Mouse (Mus musculus): ENCODE data around the gene Ephb2. TPM values are rescaled to one million over a fixed set of nuclear protein-coding genes. Genes with fewer than 3 reads are reported as not detected.

Ephb2 gene
- 10 to 100 TPM in 1 of 2 experiments, 1 to 10 TPM in 1; 8.5 to 12.4 TPM for total RNA-seq (2021)
- long read RNA-seq, experiment 1, partial matches to known transcripts, result 2 of 3 reads
- long read RNA-seq, experiment 1, other reads (novel, unspliced or antisense), result 1 of 3 reads
- long read RNA-seq, experiment 2, partial matches to known transcripts, result 1 of 2 reads
- long read RNA-seq, experiment 2, other reads (novel, unspliced or antisense), result 1 of 2 reads

DNA sequence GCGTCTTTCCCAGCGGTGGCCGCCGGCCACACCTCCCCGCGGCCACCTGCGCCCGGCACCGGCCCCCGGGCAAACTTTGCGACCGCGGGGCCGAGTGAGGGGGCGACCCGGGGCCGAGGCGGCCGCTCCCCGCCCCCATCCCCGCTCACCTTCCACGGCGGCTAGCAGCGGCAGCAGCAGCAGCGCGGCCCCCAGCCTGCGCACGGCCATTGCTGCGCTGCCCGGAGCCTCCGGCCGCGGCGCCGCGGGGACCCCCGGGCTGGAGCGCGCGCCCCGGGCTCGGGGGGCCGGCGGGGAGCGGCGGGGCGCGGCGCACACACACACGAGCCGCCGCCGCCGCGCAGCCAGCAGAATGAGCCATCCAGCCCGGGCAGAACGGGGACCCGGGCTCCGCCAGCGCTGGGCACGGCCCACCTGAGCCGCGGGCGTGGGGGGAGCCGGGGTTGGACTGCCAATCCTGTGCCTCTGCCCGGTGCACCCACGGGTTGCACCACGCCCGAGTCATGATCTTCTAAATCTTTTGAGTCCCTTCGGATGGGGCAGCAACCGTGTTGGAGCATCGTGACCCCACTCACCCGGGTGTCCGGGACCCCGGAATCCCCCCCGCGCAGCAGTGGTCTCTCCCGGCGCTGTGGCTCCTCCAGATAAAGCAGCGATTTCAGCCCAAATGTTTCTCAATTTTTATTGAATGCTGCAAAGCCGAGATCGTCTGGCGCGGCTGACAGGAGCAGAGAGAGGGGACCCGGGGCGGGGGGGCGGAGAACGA lies at the start of gene Ephb2:
Gene Ephb2 (minus strand): TSS at position 368 of the 766 bp plus-strand sequence.
- peak; percentile 87 for DNase-seq

DNA sequence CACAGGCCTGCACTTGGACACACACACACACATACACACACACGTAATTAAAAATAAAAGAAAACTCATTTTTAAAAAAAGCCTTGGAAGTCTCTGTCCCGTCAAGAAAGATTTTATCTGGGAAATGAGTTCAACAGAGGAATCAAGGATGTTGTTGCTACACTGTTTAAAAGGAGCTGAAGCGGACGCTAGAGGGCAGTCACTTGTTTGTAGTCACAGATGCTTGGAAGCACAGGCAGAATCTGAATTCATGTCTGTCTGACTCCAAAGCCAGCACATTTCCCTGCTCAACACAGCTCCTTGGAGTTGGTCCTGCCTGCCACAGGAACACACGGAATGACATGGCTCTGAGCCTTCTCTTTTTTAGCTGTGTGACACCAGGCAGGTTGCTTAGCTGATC lies 42.8 kb upstream of the Ephb2 start:
- peak; percentile 25 for DNase-seq

DNA sequence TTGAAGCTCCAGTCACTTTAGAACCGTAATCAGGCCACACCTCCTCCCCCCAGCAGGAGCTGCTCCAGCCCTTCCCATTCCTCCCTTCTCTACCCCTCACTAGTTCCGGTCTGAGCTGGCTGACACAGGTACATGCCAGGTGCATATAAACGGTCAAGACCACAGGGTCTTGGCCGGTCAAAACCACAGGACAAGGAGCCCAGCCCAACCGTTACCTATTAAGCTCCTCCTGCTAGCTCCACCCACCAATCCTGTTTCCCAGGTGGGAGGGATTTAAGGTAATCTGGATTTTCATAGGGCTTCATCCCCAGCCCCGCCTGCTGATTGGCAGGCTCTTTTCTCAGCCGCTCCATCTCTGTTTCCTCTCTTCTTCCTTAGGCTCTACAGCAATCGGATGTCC lies 42.4 kb upstream of the Ephb2 start:
- no peak for DNase-seq

DNA sequence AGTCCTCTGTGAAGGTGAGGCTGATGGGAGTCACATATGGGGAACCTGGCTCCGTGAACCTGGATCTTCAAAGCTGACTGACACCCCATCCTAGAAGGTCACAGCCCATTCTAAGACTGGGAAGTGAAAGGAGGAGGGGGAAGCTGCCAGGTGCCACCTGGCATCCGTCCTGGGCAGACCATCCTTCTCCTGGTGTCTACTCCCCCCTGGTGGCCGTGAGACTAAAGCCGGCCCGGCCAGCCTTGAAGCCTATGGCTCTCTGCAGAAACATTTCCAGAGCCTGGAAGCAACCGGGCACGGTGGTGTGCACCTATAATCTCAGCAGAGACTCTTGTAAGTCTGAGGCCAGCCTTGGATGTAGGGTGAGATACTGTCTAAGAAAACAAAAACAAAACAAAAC lies 41.2 kb upstream of the Ephb2 start:
- DNase-seq, result peak; percentile 75

DNA sequence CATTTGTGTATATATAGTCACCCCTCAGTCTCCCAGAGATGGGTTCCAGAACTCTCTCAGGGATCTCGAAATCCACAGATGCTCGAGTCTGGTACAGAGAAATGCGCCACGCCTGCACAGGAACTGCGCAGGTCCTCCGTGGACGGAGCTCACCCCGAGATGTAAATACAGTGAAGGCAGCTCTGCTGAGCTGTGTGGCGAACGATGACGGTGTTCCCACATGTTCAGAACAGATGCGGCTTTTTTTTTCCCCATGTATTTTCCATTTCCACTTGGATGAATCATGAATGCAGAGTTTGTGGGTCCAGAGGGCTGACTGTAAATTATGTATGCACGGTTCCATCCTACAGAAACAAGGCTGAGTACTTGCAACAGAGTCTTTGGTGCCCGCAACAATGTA lies 39.2 kb upstream of the Ephb2 start:
- DNase-seq, result no peak

DNA sequence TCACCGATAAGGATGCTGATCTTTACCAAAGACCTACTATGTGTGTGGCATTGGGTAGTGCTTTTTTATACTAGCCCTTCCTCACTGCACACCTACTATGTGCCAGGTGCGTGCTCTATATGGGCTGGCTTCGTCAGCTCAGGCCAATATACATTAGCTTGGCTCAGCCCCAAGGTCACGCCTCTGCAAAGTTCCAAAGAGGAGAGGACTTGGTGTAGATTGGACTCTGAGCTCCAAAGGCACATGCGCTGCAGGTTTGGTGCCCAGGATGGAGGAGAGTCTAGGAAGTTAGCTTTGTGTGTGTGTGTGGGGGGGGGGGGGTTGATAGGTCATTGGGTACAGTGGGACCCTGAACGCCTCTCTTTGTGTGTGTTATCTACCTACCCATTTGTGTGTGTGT lies 32.6 kb upstream of the Ephb2 start:
- DNase-seq, result no peak

DNA sequence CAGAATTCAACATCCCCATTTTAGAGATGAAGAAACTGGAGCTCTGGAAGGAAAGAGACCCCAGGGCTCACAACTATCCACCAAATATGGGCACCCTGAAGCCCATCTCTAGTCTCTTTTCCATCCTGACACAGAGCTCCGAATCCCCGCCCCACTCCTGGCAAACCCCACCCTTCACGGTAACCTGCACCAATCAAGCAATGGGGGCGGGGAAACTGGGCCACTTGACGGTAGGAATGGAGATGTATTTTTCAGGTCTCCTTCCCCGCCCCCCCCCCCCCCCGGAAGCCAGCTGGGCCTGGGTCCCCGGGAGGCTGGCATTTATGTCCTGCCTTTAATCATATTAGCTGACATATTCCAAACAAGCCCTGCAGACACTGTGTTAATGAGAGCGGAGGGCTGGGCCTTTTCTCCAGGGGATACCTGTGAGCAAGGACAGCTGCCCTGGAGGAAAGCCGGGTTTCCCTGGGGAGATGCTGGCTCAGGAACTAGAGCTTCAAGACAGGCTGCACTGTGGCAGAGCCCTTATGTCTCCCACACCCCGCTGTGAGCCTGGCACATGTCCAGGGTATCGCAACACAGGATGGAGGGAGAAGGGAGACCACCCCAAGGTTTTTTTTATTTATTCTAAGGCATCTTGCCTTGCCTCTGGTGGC lies 32.0 kb upstream of the Ephb2 start:
- no peak for DNase-seq

DNA sequence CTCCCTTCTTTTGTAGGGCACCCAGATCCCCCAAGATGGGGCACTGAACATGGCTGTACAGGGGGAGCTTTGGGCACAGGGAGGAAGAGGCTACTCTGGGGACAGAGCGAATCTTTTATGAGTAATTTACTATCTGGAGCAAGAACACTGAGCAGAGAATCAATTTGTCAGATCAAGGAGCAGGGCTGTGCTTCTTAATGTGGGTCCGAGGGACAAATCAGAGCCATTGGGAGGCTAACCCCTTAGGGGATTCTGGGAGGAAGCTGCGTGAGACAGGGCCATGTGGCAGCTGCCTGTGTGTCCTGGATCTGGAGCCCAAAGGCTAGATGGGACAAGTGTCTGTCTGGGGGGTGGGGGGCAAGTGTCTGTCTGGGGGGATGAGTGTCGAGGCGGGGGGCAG lies 29.7 kb upstream of the Ephb2 start:
- DNase-seq, result no peak

DNA sequence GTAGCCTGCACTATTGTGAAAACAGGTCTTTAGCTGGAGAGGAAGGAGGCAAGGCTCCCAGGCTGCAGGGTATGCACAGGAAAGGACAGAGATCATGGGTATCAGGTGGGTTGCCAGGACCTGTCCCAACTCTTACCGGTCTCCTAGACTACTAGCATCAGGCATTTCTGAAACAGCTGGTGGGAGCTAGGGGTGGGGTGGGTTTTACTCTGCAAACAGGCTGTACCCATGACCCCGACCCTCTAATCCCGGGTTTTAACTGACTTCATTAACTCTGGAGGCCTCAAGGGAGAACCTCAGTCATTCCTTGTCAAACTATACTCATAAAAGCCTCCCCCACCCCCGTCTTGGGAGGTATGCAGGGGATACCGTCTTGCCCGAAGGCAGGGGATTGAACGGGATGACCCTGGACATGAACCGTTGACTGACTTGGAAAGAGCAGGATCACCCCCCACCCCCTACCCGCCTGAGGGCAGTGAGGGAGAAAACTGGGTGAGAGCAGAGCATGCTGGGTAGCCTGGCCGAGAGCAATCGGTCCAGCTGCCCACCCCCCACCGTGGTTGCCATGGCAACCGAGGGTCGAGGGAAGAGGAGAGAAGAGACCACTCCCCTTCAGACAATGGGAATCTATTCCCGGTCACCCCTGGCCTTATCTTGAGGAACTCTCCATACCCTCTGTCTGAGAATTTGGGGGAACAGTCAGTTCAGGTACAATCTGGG lies 29.1 kb upstream of the Ephb2 start:
- no peak for DNase-seq

DNA sequence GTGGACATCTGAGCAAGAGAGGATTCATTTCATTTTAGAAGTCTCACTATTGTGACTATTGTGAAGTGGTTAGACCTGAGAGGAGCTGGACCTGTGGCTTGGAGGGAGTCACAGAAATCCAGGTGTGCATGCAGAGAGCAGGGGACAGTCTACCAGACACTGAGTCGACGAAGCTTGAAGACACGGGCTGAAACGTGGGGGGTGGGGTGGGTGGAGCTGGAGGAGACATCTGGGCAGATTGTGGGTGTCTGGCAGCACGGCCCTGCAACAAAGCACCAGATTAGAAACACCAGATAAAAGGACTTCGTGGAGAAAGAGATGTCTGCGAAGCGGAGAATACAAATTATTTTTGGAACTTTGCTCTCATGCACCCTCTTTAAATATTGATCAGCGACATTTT lies 27.7 kb upstream of the Ephb2 start:
- DNase-seq, result no peak

DNA sequence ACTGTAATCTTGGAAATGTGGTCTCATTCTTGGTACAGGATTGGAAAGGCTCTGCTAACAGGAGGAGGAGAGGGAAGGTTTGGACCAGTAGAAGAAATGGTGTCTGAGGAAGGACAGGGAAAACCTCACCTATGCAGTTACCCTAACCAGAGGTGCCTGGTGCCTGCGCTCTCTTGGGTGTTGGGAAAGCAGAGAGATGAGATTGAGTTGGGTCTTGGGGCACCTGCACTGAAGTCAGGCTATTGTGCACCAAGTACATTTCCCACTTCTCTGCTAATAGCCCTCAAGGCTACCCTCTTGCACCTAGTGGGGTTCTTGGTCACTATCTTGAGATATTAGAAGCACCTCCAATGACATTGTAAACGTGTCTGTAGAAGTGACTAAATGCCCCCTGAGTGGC lies 26.6 kb upstream of the Ephb2 start:
- no peak for DNase-seq

DNA sequence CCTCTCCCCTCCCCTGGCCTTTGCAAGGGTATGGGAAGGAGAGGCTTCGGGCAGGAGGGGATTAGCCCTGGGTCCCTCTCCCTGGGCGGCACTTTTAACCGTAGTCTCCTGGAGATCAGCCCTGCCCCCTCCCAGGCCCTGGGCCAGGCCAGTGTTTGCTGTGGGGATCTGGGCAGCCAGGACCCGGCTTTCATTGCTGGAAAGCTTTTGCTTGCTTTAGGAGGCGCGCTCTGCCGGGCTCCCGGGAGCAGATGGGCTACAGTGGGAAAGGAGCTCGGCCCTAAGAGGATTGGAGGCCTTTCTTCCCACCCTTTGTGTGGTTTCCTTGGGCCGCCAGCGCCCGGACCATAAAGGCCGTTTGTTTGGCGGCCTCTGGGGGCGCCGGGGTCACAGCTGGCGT lies 26.0 kb upstream of the Ephb2 start:
- DNase-seq, result no peak

DNA sequence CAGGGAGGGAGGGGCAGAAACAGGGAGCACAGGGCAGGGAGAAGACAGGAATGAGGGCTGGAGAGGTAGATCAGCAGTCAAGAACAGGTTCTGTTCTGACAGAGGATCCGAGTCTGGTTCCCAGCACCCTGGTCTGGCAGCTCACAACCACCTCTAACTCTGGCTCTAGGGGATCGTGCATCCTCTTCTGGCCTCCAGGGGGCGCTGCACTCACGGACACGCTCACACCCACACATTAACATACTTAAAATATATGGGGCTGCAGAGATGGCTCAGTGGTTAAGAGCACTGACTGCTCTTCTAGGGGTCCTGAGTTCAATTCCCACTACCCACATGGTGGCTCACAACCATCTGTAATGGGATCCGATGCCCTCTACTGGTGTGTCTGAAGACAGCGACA lies 24.2 kb upstream of the Ephb2 start:
- no peak for DNase-seq

DNA sequence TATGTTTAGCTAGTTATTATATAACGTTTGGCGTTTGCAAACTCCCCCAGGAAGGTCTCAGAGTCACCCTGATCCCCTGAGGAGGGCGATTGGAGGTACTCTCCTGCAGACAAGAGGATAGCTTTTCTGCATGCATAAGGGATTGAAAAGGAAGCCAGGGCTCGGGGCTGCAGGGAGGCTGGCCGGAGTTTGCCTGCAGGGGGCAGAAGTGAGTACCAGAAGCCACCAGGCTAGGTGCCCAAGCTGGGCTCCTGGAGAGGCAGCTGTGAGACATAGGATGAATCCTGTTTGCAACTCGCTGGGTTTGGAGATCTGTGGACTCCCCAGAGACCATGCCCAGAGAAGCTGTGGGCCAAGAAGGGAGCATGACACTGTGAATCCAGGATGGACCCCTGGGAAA lies 19.3 kb upstream of the Ephb2 start:
- DNase-seq, result peak; percentile 34

DNA sequence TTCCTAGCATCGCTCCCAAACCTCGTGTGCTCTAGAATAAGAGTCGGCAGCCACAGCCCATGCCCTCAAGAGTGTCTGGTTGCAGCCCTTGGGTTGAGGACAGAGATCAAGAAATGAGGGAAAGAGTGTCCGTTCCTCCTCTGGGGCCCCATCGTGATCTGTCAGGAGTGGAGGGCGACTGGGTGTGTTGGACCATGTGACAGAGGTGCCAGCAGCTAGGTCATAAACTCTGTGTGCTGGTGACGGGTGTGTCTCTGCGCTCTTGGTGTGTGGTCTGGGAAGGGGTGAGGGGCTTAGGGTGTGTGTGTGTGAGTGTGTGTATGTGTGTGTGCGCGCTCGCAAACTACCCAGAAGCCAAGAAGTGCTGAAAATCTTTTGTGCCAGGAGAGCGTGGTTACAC lies 17.2 kb upstream of the Ephb2 start:
- DNase-seq, result no peak

DNA sequence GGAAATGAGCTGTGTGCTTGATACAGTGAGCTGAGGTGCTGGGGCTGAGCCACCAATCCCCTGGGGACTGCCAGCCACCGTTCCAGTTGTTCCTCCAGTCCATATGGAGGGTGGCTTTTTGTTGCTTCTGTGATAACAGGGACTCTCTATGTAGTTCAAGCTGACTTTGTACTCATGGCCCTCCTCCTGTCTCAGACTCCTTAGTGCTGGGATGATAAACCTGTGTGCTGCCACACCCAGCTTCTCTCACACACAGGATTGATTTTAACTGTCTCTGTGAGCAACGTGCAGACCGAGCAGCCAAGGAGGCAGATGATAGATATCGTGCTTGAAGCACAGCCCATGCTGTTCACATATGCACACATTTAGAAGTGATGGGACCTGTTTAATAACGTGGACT lies 16.3 kb upstream of the Ephb2 start:
- DNase-seq, result no peak

DNA sequence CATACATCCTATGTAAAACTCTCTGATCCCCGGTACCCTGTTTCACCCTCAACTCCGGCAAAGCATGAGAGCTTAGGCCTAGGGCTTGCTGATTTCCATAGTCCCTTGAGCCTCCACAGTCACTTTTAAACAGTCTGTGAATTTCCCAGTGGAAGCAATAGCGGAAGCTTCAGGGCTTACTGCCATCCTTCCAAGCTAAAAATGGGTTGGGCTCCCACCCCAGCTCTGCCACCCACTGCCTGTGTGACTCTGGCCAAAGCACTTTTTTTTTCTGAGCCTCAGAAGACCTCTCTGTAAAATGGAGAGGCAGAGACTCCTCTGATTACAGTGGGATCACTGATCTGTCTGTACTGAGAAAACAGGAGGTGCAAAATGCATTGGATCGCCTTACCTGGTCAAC lies 12.8 kb upstream of the Ephb2 start:
- no peak for DNase-seq

DNA sequence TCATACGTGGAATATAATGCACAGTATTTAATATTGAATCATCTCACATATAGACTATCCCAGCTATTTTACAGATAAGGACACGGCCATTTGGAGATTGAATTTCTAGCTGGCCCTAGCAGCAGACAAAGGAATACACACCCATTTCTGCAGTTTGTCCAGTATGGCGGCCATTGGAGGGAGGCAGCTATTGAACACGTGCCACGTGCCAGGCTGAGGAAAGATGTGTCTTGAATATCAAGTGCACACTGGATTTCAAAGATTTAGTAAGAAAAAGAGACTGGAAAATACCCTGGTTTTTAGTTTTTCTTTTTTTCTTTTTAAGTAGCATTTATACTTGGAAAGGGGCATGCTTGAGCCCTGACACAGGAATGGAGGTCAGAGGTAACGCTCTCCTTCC lies 11.4 kb upstream of the Ephb2 start:
- no peak for DNase-seq

DNA sequence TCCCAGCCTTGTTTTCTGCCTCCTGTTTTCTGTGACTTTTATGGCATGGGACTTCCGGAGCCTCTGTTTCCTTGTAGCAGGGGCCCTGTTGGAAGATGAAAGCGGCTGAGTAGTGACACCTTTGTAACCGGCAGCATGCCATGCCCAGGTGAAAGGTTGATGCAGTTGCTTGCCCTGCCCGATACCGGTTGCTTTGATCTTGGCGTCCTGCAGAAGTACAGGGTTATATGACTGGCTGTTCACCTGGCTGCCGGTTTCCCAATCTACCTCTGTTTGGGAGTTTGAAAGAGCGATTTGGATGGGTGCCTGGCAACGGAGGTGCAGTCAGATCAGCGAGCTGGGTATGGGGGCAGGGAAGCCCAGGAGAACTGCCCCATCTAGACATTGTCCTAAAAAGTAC lies 7.0 kb upstream of the Ephb2 start:
- no peak for DNase-seq

DNA sequence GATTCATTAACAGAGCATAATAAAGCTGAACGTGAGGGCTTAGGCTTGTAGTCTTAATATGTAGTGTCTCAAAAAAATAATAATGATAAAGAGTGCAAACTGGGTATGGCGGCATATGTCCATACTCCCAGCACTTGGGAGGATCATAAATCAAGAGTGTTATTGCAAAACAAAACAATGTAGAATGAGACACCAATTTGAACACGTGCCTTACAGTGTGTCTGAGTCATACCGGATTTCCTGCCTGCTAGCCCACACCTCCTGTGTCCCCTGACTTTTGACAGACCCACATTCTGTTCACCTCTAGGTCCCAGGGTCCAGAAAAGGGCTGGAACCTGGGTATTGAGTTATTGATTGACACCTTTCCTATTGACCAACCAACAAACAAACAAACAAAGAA lies 6.2 kb upstream of the Ephb2 start:
- no peak for DNase-seq

DNA sequence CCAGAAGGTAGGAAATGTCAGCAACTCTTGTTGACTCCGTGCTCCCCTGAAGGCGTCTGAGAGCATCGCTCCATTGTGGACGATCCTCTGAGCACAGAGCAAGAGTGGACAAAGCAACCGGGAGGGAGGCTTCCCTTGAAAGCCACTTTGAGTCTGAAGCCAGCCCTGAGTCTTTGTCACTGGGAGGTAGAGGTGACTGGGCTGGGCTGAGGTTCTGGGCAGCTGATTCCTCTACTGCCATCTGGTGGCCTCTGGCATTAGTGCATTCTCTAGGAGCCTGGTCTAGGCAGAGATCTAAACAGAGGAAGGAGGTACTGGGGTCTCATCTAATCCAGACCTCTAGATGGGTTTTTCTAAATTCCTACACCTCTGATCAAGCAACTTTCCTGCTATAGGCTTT lies 5.3 kb upstream of the Ephb2 start:
- peak; percentile 88 for DNase-seq

DNA sequence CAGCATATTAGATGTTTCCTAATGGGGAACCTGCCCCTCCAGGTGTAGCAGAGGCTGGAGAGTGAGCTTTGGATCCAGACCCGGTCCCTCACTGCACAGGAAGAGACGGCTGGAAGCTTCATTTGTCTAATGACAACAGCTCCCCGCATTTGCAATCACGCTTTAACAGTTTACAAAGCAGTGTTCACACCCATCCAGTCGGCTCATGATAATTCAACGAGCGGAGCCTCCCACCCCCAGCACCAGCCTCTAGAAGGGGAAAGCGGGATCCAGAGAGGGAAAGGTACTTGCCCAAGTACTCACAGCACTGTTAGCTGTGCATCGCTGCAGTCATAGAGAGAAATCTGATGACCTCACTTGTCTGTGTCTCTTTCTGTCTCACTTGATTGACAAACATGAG lies 2.7 kb upstream of the Ephb2 start:
- DNase-seq, result no peak

DNA sequence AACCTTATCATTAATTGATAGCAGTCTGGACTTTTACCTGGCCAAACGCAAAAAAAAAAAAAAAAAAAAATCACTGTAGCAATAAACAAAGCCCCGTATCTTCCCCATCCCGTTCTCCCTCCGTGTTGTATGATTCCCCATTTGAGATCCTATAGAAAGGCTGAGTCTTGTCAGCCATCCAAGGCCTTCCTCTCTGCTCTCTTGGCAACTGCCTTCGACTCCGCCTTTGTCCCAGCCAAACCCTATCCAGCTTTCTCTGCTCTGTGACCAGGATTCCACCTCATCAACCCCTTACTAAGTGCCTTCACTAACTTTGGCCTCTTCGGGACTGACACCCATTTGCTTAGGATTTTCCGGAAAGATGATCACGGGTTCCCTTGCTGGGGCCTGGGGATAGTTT lies 2.2 kb upstream of the Ephb2 start:
- DNase-seq, result no peak

All from adrenal gland, postnatal 10 days (tissue).